8 mouse cellular contexts compared by ENCODE assay signal in genomic region chr10:121640944-121641271, GRCm38 (mm10). TPM values are rescaled to one million over a fixed set of nuclear protein-coding genes. Genes with fewer than 3 reads are reported as not detected.
DNase-seq lines count a peak whose midpoint lies in the region; ATAC-seq lines count a peak whose summit lies in the region.

No protein-coding gene starts in this region.

- ATAC-seq in neural tube, embryonic 11.5 days (ENCODE audit: insufficient read depth, low FRiP score, low TSS enrichment): no peak
- ATAC-seq in liver, embryonic 11.5 days (replicated peaks; ENCODE audit: low FRiP score): no peak
- ATAC-seq in stomach, embryonic 16.5 days (ENCODE audit: insufficient read depth, low FRiP score): no peak

- no peaks in the 10 kb centered on the region for H3K36me3 ChIP-seq in neural tube, embryonic 11.5 days (ENCODE audit: control insufficient read depth, insufficient read depth, low read length)
- H3K36me3 ChIP-seq in liver, embryonic 11.5 days (ENCODE audit: control insufficient read depth, insufficient read depth, low read length): no peaks in the 10 kb centered on the region
- H3K36me3 ChIP-seq in stomach, embryonic 16.5 days (ENCODE audit: control insufficient read depth, insufficient read depth, low read length): no peaks in the 10 kb centered on the region

- no peak overlapping the region for H3K9ac ChIP-seq in neural tube, embryonic 11.5 days (ENCODE audit: low read length)
- no peak overlapping the region for H3K9ac ChIP-seq in liver, embryonic 11.5 days (ENCODE audit: low read depth, low read length)
- H3K9ac ChIP-seq in stomach, embryonic 16.5 days (ENCODE audit: low read length): no peak overlapping the region

- peaks cover 7% of the 10 kb centered on the region; the same call in 1 of the 2 replicates for H3K4me1 ChIP-seq in neural tube, embryonic 11.5 days (ENCODE audit: control insufficient read depth, insufficient read depth, low read length)
- H3K4me1 ChIP-seq in liver, embryonic 11.5 days (replicated peaks; ENCODE audit: control insufficient read depth, insufficient read depth, low read length): peaks cover 9% of the 10 kb centered on the region
- peaks cover 6% of the 10 kb centered on the region; the same call in 1 of the 2 replicates for H3K4me1 ChIP-seq in stomach, embryonic 16.5 days (ENCODE audit: control insufficient read depth, insufficient read depth, low read length)

- H3K27me3 ChIP-seq in neural tube, embryonic 11.5 days (ENCODE audit: control insufficient read depth, insufficient read depth, low read length): peaks cover 20% of the 10 kb centered on the region
- peaks cover 26% of the 10 kb centered on the region for H3K27me3 ChIP-seq in liver, embryonic 11.5 days (replicated peaks; ENCODE audit: control insufficient read depth, insufficient read depth, low read length)
- peaks cover 14% of the 10 kb centered on the region for H3K27me3 ChIP-seq in stomach, embryonic 16.5 days (ENCODE audit: control insufficient read depth, insufficient read depth, low read length)

- peak; percentile 6 for DNase-seq in cerebellum, adult 8-10 months
- no peak for DNase-seq in cerebellum, adult 11-12 months
- DNase-seq in neural tube, embryonic 11.5 days (ENCODE audit: low spot score): peak; percentile 27
- no peak for DNase-seq in neural tube, embryonic 10.5 days (ENCODE audit: extremely low spot score, low spot score)
- no peak for DNase-seq in liver, embryonic 11.5 days (ENCODE audit: low spot score)
- no peak for DNase-seq in embryo, embryonic 10 days (ENCODE audit: low spot score)
- DNase-seq in layer of hippocampus, adult 11-12 months (ENCODE audit: low spot score): no peak

- 11% methylated on average over 10 of the region's 10 CpGs for WGBS in neural tube, embryonic 11.5 days
- WGBS in liver, embryonic 11.5 days: 21% methylated on average over 10 of the region's 10 CpGs
- WGBS in stomach, embryonic 16.5 days: 23% methylated on average over 10 of the region's 10 CpGs

- no peaks in the 10 kb centered on the region for H3K9me3 ChIP-seq in neural tube, embryonic 11.5 days (ENCODE audit: control insufficient read depth, low read length)
- H3K9me3 ChIP-seq in liver, embryonic 11.5 days (ENCODE audit: control insufficient read depth, low read length): no peaks in the 10 kb centered on the region
- H3K9me3 ChIP-seq in stomach, embryonic 16.5 days (replicated peaks; ENCODE audit: control insufficient read depth, low read length): no peaks in the 10 kb centered on the region

- H3K4me3 ChIP-seq in neural tube, embryonic 11.5 days (ENCODE audit: low read depth, low read length): peak overlapping the region; percentile 45
- peak overlapping the region; percentile 65 for H3K4me3 ChIP-seq in liver, embryonic 11.5 days (ENCODE audit: low read depth, low read length)
- H3K4me3 ChIP-seq in stomach, embryonic 16.5 days (replicated peaks; ENCODE audit: low read length): peak overlapping the region; percentile 61

- H3K4me2 ChIP-seq in neural tube, embryonic 11.5 days (ENCODE audit: low read depth): peak overlapping the region; percentile 94
- peak overlapping the region; percentile 99 for H3K4me2 ChIP-seq in liver, embryonic 11.5 days
- H3K4me2 ChIP-seq in stomach, embryonic 16.5 days (ENCODE audit: low read depth, low read length): peak overlapping the region; percentile 98

- no peak overlapping the region for H3K27ac ChIP-seq in neural tube, embryonic 11.5 days (ENCODE audit: low read depth, low read length)
- H3K27ac ChIP-seq in liver, embryonic 11.5 days (ENCODE audit: low read depth, low read length): no peak overlapping the region
- H3K27ac ChIP-seq in stomach, embryonic 16.5 days (ENCODE audit: low read length): no peak overlapping the region

RNA-seq across cellular contexts. Expression of gene D930020B18Rik, which starts 0.5 kb away (rescaled TPM):
- polyA plus RNA-seq in neural tube, embryonic 11.5 days (2014; fragmentation: Nextera tagmentation; extraction: Ambion mirVana): 0.26 TPM in 1 of 2 replicates, not detected in the other
- 0.39 TPM in 1 of 2 replicates, not detected in the other for polyA plus RNA-seq in liver, embryonic 11.5 days (2014; fragmentation: Nextera tagmentation; extraction: Ambion mirVana)
- 1.0 and 1.4 TPM in 2 replicates for polyA plus RNA-seq in stomach, embryonic 16.5 days (2015; fragmentation: Nextera tagmentation; extraction: Ambion mirVana)

RNA-seq across cellular contexts. Expression of gene Xpot, which starts 14.8 kb away (rescaled TPM):
- 52.5 and 61.0 TPM in 2 replicates for polyA plus RNA-seq in neural tube, embryonic 11.5 days (2014; fragmentation: Nextera tagmentation; extraction: Ambion mirVana)
- 103 and 114 TPM in 2 replicates for polyA plus RNA-seq in liver, embryonic 11.5 days (2014; fragmentation: Nextera tagmentation; extraction: Ambion mirVana)
- polyA plus RNA-seq in stomach, embryonic 16.5 days (2015; fragmentation: Nextera tagmentation; extraction: Ambion mirVana): 53.9 and 56.1 TPM in 2 replicates

RNA-seq across cellular contexts. Expression of gene Tbk1, which starts 54.3 kb away (rescaled TPM):
- polyA plus RNA-seq in neural tube, embryonic 11.5 days (2014; fragmentation: Nextera tagmentation; extraction: Ambion mirVana): 32.4 and 34.9 TPM in 2 replicates
- 32.0 and 32.1 TPM in 2 replicates for polyA plus RNA-seq in liver, embryonic 11.5 days (2014; fragmentation: Nextera tagmentation; extraction: Ambion mirVana)
- polyA plus RNA-seq in stomach, embryonic 16.5 days (2015; fragmentation: Nextera tagmentation; extraction: Ambion mirVana): 34.2 and 36.7 TPM in 2 replicates

Comparison
In these comparisons a context has a peak if more than half of its experiments do, and no peak if none do; other contexts are left out.
1. DNase-seq: peak in cerebellum, adult 8-10 months (single experiment) and neural tube, embryonic 11.5 days (single experiment); none in cerebellum, adult 11-12 months (single experiment), neural tube, embryonic 10.5 days (single experiment), liver, embryonic 11.5 days (single experiment), embryo, embryonic 10 days (single experiment) and layer of hippocampus, adult 11-12 months (single experiment).
2. Peak in every context shown above with its lines, with median percentiles within 50 percentile points of each other: H3K4me2 ChIP-seq and H3K4me3 ChIP-seq.